Mouse (Mus musculus) bone marrow, adult 2 months (tissue): ENCODE measurements around the gene Hoxb7. TPM values are rescaled to one million over a fixed set of nuclear protein-coding genes. Genes with fewer than 3 reads are reported as not detected.

Source experiments
- H3K27ac ChIP-seq: fragments of 200-500 bp; 2 replicates; pipeline ENCODE4 v1.5.1; 2012; ENCODE audit warnings: low read depth, mild to moderate bottlenecking, control low read depth, inconsistent platforms, low read length; ENCODE audit not compliant: control insufficient read depth, poor library complexity, insufficient read depth
- H3K4me1 ChIP-seq: fragments of 200-500 bp; 2 replicates; pipeline ENCODE4 v1.6.1; 2011; ENCODE audit warnings: low read length; ENCODE audit not compliant: control insufficient read depth, insufficient read depth
- H3K4me3 ChIP-seq: fragments of 200-500 bp; replicated peaks from 2 replicates; pipeline ENCODE3; 2011; ENCODE audit warnings: mild to moderate bottlenecking, low read depth, low read length, control low read depth; ENCODE audit not compliant: control insufficient read depth
- CTCF ChIP-seq: fragments of 200-500 bp; IDR thresholded peaks from 2 replicates; pipeline ENCODE4 v1.5.1; 2011; ENCODE audit warnings: low read length, control low read depth; ENCODE audit not compliant: control insufficient read depth, insufficient read depth
- POLR2A ChIP-seq: fragments of 200-500 bp; IDR thresholded peaks from 2 replicates; pipeline ENCODE4 v1.6.1; 2011; ENCODE audit warnings: low read depth, mild to moderate bottlenecking, control low read depth, low read length, borderline replicate concordance; ENCODE audit not compliant: control insufficient read depth
- WGBS: fragments of 180-500 bp; shearing (Covaris S2); methylation state at CpG from one replicate; pipeline ENCODE4 v1.1.7; 2018; 5-methylcytosine and 5-hydroxymethylcytosine counted together
- polyA plus RNA-seq: library from polyadenylated mRNA; stranded (reverse); fragments of >200 nt; gene quantifications from 2 replicates; pipeline ENCODE4 v1.2.4, GENCODE M21; 2011; ENCODE audit warnings: low replicate concordance; ENCODE audit not compliant: missing spikeins, insufficient read depth, insufficient read length

Hoxb7 gene
- polyA plus RNA-seq, 1 experiment = 2.5 TPM

DNA sequence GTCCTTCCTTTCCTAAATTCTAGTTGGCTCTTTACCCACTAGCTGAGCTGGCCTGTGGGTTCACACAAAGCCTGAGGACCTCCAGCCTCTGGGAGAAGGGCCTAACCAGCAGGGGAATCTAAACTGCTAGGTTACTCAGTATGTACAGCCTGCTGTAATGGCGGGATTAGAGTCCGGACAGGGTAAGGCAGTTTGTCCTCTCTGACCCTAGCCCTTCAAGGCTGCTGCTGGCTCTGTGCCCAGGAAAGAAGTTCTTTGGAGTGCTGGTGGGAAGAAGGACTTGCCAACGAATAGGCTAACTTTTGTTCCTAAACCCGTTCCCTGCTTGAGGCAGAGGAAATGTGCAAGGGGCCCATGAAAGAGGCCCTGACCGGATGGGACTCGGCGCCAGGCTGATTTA is 20.5 kb upstream of the Hoxb7 start:
- no peak overlapping the region for H3K4me3 ChIP-seq
- 47% methylated on average over 7 of the region's 7 CpGs for WGBS
- no peak for TF ChIP-seq CTCF
- TF ChIP-seq POLR2A = no peak

GRCm38 (mm10) chr11:96267021-96267920 is 19.2 kb upstream of the Hoxb7 start:
- Histone ChIP-seq H3K4me3 (no peak overlapping the region), H3K27ac (no peak overlapping the region), H3K4me1 (no peaks in the 10 kb centered on the region)
- 75% methylated on average over 7 of the region's 7 CpGs for WGBS
- TF ChIP-seq POLR2A = no peak
- TF ChIP-seq CTCF = no peak

More for the DNA sequence above, 20.5 kb upstream of the Hoxb7 start:
- no peaks in the 10 kb centered on the region for H3K4me1 ChIP-seq
- H3K27ac ChIP-seq = no peak overlapping the region

DNA sequence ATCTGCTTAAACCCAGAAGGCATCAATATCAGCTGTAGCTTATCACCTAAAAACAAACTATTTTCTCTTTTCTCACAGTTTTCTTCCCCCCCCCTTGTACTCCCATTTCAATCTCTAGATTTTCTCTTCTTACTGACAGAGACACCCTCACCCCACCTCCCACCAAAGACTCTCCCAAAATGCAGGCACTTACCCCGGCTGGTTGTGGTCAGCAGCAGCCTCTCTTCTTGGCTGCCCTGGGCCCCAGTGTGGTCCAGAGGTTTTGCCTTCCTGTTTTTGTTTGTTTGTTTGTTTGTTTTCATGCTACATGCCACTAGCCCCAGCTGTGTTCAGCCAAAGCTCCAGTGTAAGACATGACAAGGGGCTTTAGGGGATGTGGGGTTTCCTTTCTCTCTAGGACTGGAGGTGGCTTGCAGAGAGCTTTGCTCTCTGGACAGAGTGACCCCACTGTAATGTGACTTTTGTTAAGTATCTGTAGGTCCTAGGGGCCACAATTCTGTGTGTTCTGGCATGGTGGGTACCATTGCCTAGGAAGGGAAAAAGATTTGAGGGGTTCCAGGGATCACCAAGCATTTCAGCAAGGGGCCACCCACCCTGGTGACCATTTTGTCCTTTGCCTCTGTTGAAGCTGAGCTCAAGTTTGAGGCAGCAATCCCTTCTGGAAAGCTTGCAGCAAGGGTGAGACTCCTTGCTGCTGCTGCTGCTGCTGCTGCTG is 18.2 kb upstream of the Hoxb7 start:
- Histone ChIP-seq H3K27ac (no peak overlapping the region), H3K4me1 (no peaks in the 10 kb centered on the region), H3K4me3 (no peak overlapping the region)
- TF ChIP-seq CTCF = no peak
- no peak for TF ChIP-seq POLR2A
- WGBS = 38% methylated on average over 1 of the region's 1 CpGs

DNA sequence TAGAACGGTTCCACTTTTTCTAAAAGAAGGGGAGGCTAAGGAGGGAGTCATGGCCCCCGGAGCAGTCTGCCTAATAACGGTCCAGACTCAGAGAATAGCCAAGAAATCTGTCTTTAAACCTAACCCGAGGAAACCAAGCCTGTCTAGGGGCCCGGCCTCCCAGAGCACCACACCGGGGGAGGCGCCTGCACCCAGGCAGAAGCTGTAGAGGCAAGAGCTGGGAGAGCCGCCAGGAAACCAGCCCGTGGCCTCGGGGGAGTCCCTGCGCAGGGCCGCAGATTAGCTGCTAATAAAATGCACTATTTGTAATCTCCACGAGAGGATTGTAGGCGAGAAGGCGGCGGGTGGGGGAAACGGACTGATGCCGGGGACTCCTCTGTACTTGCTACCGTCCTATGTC is 16.6 kb upstream of the Hoxb7 start:
- WGBS = 3% methylated on average over 19 of the region's 19 CpGs
- Histone ChIP-seq H3K4me1 (no peaks in the 10 kb centered on the region), H3K4me3 (no peak overlapping the region), H3K27ac (no peak overlapping the region)
- no peak for TF ChIP-seq POLR2A
- TF ChIP-seq CTCF = no peak

DNA sequence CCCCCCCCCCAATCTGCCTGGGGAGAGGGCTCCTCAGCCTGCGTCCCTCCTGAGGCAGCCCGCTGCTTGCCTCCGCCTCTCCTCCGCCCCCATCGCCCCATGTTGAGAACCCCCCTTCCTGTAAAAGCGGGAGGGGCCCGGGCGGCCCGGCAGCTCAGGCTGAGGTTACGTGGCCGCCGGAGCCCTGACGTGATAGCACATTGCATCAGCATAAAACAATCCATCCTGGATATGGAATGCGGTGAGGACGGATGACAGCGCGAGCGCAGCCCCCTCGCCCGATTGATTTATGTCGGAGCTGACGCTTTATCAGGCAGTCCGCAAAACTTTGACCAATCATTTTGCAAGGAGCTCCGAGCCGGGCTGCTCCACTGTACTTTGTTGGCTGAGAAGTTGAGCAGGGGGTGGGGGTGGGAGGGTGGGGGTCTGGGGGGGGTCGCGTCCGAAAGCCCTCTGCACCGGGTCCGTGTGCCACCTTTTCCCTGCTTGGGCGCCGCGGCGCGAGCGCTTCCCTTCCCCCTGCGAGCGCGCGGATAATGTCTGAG is 15.4 kb upstream of the Hoxb7 start, which contains the start of gene Hoxb9:
TSS of gene Hoxb9 (plus strand) at position 462 of the 545 bp plus-strand sequence.
- no peaks in the 10 kb centered on the region for H3K4me1 ChIP-seq
- WGBS = 2% methylated on average over 40 of the region's 40 CpGs
- TF ChIP-seq CTCF (no peak), POLR2A (no peak)
- no peak within 1 kb of the TSS for H3K4me3 ChIP-seq
- no peak within 1 kb of the TSS for H3K27ac ChIP-seq

GRCm38 (mm10) chr11:96271541-96272011 is 14.8 kb upstream of the Hoxb7 start:
- WGBS = under 1% methylated on average over 52 of the region's 52 CpGs
- no peak for TF ChIP-seq CTCF
- no peak for TF ChIP-seq POLR2A
- Histone ChIP-seq H3K4me3 (no peak overlapping the region), H3K4me1 (no peaks in the 10 kb centered on the region), H3K27ac (no peak overlapping the region)

DNA sequence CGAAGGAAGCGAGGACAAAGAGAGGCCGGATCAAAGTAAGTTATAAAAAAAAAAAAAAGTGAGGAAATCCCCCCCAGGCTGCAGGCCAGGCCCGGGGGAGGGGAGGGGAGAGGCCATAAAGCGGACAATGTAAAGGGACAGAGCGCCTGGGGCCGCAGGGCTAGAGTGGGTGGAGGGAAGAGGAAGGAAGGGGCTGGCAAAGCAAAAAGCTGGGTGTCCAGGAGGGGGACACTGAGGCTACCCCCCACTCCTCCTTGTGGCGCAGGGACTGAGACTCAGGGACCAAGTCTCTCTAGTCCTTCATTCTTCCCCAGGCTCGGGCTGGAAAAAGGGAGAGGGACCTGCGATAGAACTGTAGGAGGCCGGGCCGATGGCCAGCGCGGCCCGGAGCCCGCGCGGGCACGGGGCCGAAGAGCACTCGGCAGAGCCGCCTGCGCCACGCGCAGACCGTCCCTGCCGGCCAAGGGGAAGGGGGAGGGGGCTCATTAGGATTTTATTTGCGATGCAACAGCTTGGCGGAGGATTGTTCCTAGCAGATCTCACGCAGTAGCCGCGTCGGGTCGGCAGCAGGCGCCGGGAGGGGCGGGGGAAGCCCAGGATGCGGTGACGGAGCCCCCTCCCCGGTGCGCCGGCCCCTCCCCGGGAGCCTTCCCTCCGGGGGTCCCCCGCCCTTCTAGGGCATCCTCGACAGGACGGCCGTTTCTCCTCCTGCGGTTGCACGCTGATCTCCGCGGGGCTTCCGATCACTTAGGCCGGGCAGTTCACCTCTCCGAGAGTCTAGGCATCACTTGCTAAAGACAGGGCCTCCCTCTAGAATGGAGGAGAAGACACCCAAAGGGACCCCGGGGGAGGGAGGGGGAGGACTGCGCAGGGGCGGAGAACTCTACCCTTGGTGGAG is 14.2 kb upstream of the Hoxb7 start:
- whole genome bisulfite sequencing = 3% methylated on average over 58 of the region's 58 CpGs
- no peak for TF ChIP-seq CTCF
- TF ChIP-seq POLR2A = no peak
- Histone ChIP-seq H3K4me3 (no peak overlapping the region), H3K4me1 (no peaks in the 10 kb centered on the region), H3K27ac (no peak overlapping the region)
